Mouse (Mus musculus) activated CD4-positive, CD25-positive, alpha-beta regulatory T cell, adult 4 months (primary cell): ENCODE results near the gene Gm47969. TPM values are rescaled to one million over a fixed set of nuclear protein-coding genes. Genes with fewer than 3 reads are reported as not detected.
"Not testable (repeated sequence)": the region's sequence is repeated elsewhere in the genome, so short reads cannot be mapped to it uniquely, and the experiment has no call there.

Experiments used
- ATAC-seq: one replicate; pipeline ENCODE4 v1.8.0; 2017
- polyA plus RNA-seq, 2 experiments: library from polyadenylated mRNA; unstranded; fragments of 100-300 nt; shearing (Covaris generic); gene quantifications; one replicate each; pipeline ENCODE4 v1.2.1; 2017

The Gm47969 gene
- polyA plus RNA-seq: not detected

DNA sequence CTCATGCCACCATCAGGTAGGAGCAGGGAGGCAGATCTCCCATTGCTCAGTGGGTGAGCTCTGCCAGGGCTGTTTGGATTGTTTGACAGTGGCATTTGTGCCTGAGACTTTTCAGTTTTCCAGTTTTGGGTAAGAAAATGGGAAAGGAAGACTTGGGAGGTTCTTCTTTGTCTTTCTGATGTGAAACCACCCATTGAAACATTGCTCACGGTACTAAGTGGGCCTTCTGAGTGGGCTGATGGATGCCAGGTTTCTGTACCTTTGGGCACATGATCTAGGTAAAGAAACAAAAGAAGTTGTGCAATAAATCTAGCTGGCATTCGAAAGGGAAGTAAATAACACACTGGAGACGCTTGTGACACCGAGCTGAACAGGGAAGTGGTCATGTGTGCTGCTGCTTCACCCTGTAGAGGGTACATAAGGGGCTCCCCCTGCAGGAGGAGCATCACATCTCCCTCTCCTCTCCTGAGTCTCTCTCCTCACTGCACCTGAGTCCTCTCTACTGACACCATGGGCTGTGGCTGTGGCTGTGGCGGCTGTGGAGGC, at the start of gene Gm47969:
Gene Gm47969, plus strand, starts transcription at position 51 of the 546 bp plus-strand sequence.
- ATAC-seq: no peak

DNA sequence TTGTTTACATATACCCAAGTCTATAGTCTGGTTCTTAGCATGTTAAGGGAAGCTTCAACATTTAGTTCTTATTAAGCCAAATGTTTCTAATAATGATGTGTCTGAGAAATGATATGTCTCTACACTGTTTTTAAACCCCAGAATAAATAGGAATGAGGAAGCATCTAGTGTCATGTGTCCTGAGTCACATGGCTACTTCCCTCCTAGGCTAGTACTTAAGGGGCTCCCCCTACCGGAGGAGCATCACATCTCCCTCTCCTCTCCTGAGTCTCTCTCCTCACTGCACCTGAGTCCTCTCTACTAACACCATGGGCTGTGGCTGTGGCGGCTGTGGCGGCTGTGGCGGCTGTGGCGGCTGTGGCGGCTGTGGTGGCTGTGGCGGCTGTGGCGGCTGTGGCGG, 44.4 kb upstream of the Gm47969 start, which contains the start of gene Gm47959:
Gene Gm47959, plus strand, starts transcription at position 243 of the 400 bp plus-strand sequence.
- not testable (repeated sequence) for ATAC-seq

DNA sequence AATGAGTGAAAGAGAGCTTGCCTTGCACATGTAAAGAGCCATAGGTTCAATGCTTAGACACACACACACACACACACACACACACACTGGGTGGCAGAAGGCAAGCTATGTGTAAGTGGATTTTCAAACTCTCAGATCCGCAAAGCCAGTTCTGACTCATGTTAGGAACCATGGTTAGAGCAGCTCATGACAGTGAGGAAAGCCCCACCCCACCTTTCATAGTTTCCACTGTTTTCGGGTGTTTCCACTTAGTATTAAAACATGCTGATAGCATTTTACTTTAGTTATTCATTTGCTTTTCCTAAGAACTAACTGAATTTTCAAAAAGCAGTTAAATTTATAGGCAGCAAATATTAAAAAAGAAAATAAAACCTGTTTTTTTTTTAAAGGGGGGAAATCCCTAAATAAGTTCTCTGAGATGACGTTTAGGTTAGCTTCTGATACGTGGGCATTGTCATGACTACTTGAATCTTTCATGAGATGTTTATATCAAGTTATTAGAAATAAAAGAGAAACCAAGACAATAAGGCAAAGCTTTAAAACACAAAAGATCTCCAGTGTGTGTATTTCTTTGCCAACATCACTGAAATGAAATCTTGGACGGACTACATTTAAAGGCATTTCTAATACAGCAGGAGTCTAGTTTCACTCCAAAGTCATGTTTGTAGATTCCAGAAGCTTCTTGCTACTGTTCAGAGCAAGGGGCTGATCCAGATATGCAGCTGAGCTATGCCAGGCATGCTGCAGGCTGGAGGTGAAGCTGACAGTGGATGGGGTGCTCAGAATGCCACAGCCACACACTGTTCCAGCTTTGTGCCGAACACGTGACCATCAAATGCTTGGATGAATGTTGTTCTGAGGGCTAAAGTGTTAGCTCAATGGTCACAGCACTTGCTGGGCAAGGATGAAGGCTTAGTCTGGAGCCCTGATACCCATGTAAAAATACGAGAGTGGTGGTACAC, 38.2 kb upstream of the Gm47969 start:
- ATAC-seq: peak; percentile 93

DNA sequence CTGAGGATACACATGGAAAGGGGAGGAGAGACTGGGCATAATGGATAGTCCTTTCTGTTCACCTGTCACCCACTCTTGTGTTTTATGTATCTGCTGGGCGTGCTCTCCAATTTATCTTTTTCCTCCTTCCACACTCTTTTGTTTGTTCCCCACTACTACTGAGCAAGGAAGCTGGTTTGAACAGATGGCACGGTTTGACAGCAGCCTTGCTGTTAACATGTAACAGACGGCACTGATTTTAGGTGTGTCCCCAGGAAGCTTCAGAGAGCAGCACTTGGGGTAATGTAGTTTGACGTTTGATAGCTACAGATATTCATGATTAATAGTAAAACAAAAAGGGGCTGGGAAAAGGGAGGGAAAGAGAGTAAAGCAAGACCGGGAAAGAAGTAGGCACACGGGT, 37.3 kb upstream of the Gm47969 start:
- ATAC-seq: no peak

DNA sequence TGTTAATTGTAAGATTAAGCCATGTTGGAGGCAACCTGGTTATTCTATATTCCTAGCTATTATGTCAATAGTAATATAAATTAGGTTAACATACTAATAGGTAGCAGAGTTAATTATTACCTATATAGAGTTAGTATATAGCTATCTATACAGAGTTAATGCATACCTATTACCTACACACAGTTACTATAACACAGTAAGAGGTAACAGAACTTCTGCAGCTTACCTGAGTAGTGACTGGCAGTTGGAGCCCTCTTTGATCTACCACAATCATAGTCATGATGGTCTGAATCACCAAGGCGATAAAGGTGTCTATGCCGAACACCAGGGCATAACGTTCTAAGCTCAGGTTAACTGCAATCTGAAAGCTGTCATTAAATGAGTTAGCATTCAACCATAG, 30.3 kb upstream of the Gm47969 start:
- no peak for ATAC-seq

DNA sequence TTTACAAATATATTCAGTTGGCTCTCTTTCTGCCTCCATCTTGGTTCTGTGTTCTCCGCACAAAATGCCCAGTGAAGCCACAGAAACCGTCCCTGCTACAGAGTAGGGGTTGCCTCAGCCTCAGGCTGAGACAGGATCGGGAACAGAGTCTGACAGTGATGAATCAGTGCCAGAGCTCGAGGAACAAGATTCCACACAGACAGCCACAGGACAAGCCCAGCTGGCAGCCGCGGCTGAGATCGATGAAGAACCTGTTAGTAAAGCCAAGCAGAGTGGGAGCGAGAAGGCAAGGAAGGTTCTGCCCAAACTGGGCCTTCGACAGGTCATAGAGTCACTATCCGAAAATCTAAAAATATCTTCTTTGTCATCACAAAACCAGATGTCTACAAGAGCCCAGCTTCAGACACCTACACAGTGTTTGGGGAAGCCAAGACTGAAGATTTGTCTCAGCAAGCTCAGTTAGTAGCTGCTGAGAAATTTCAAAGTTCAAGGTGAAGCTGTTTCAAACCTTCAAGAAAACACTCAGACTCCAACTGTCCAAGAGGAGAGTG, 29.3 kb upstream of the Gm47969 start:
- no peak for ATAC-seq

DNA sequence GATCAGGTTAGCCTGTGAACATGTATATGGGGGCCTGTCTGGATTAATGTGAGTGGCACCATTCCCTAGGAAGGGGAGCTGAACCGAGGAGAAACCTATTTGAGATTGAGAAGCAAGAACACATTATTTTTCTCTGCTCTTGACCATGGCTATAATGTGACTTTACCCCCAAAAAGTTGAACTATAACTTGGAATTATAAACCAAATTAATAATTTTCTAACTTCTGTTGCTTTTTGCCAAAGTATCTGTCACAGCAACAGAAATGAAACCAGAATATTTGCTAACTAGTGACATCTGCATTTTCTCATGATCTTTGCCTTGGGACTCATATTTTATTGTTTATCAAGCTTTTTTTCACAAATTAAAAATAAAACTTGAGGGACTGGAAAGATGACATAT, 28.2 kb upstream of the Gm47969 start:
- no peak for ATAC-seq

DNA sequence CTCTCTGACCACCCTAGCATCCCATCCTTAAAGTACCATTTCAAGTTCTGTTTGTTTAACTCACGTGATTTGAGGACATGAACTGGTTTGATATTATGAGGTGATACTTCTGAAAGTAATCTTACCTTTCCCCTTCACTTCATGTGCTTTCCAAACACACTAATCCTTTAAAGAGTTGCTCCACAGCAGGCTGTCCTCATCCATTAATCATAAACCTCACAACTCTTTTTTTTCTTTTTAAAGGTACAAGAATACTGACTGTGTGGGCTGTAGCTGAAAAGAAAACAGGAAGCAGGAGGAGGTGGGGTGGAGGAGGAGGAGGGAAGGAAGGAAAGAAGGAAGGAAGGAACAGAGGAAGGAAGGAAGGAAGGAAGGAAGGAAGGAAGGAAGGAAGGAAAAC, 12.8 kb upstream of the Gm47969 start:
- ATAC-seq: no peak

DNA sequence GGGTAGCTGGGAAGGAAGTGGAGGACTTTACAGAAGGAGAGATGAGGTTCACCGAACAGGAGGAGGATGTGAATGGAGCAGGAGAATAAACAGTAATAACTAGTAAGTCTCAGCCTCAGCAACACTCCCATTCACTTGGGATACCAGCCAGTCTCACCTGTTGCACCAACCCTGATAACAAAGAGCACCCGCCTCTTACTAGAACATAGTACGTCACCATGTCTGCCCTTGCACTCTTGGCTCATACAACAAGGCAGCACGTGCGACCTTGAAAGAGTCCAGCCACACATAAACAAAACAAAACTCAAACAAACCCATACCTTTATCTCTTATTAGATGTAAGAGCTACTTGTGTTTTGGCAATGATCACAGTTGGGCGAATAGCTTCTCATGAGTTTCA, 12.2 kb upstream of the Gm47969 start:
- ATAC-seq: no peak

DNA sequence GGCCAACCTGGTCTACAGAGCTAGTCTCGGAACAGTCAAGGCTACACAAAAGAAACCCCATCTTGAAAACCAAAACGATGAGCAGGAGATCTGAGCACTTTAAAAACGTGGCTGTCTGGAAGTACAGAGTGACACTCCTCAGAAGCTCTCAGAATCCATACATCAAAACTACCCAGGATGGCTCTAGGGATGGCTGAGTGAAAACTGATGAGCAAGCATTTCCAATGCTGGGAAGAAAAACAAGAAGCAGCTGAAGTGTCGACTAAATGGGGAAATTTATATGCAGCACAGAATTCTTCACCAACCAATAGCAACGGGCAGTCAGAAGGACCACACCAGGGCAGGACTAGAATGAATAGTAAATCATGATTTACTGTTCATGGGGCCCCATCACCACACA, 10.2 kb upstream of the Gm47969 start:
- ATAC-seq: no peak

DNA sequence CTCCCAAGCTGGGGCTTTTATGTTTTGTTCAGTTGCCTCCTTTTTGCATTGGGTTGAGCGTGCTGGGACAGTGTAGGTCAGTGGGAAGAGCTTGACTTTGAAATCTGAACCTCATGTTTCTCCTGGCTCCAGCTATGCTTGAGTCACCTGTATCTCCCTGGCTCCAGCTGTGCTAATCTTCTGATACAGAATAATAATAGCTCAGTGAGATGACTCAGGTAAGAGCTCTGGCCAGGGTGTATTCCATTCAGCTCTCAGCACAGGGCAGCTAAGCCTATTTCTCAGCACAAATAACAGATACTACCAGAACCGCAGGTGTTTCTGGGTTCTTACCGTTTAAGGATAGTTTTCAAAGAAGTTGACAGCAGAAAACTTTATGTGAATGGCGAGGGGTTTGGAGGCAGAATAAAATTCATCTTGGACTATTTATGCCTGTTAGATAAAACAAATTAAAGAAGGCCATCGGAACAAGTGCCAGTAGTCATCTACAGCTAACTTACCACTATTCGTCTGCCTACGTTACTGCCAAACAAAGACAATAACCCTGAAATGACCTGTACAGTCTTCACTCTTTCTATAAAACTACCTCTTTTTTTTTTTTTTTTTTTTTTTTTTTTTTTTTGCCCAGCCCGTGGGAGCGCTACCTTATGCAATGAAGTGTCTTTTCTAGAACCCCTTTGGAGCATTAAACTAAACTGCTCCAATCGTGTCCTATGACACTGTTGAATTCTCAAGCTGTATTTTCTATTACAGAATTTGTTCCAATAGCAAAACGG, 7.7 kb upstream of the Gm47969 start:
- no peak for ATAC-seq

DNA sequence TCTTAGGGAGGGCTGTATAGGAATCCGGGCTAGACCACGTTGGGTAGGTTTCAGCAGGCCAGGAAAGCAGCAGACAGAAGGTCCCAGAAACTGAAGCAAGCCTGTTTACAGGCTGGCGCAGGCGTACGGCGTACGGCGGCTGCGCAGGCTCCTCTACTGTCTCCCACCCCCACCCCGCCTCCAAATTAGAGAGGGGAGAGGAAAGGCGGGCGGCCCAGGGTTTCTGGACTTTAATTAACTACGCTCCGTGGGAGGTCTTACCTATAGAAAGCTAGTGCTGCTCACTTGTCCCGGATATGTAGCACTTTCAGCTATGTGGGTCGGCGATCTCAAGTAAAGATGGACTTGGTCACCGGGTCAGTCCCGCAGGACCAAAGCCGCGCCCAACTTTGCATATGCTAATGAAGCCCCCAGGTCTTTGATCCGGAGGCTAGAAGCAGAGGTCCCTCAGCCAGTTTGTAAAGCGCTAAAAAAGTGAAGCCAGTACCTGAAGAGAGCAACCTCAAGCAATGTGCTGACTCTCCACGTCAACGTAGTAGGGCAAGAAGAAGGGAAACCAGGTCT, 6.5 kb upstream of the Gm47969 start, which contains the start of gene Slc19a3:
Gene Slc19a3, minus strand, starts transcription at position 340 of the 564 bp plus-strand sequence.
- no peak for ATAC-seq

DNA sequence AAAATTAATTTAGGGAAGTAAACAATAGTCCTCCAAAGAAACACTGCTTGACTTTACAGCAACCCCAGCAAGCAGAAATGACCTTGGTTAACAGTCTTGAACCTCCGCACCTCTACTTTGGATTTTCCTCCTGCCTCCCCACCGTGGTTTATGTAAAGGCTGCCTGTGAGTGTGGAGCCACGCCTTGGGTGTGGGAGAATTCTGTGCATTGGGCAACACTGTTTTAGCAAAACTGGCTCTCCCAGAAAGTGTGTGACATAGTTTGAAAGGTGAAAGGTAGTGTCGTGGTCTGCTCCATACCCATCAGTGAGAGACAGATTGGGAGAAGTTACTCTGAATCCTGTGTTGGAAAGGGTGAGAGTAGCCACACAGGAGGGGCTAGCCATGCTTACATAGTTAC, 5.7 kb upstream of the Gm47969 start:
- ATAC-seq: no peak

DNA sequence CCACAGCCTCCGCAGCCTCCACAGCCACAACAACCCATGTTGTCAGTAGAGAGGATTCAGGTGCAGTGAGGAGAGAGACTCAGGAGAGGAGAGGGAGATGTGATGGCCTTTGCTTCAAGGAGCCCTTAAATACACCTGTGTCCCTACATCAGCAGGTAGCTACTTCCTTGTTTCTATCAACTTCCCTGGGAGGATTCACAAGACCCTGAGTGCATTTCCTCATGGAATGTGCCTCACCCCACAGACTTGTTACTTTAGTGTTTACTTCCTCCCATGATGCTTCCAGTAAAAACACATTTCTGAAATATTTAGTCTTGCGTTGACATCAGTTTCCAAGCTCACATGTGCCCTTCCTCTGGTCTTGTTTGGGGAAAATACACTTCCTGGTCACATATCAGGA, 2.4 kb upstream of the Gm47969 start, which contains the start of gene Krtap28-10:
Gene Krtap28-10, minus strand, starts transcription at position 101 of the 400 bp plus-strand sequence.
- ATAC-seq: no peak

DNA sequence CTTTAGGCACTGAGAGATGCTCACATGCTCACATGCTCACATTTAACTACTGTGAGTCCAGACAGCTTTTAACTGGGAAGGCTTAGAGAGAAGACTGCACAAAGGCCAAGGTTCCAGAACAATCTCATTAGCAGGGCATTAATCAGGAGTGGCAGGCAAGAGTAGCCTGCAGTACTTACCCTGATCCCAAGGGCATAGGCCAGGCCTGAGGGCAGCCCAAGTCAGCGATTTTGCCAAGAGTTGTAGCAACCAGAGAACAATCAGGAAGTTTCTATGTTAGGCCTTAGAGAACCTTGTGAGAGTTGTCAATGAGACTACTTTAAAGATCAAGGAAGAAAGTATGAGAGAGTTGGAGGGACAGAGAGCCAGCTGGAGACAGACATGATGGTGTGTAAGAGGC, 13.7 kb downstream of the Gm47969 start:
- ATAC-seq: no peak

DNA sequence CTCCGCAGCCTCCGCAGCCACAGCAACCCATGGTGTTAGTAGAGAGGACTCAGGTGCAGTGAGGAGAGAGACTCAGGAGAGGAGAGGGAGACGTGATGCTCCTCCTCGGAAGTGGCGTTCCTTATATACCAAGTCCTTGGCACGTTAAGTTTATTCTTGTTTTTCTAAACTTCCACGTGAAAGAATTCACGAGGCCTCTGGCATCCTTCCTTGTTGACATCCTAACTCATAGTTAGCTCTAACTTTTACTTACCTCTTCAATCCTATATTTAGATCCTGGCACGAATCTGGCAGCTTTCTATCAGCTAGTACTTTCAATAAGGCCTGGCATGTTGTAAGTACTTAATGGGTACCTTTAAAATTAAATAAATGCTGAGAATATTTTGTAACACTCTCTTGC, 14.5 kb downstream of the Gm47969 start, which contains the start of gene A030005K14Rik:
Gene A030005K14Rik, minus strand, starts transcription at position 101 of the 400 bp plus-strand sequence.
- no peak for ATAC-seq

DNA sequence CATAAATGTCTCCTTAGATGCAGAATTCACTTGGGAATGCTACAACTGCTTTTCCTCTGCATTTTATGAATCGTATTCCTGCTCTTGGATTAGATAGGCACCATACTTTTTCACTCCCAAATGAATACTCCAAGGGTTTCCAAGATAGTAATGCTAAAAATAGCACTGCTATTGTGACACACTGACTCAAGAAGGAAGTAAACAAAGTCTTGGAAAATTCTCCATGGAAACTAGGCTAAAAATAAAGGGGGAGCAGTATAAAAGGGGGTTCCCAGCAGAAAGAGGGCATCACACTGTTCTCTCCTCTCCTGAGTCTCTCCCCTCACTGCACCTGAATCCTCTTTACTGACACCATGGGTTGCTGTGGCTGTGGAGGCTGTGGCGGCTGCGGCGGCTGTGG, 15.9 kb downstream of the Gm47969 start, which contains the start of gene Krtap28-13:
Gene Krtap28-13, plus strand, starts transcription at position 288 of the 400 bp plus-strand sequence.
- ATAC-seq: no peak

DNA sequence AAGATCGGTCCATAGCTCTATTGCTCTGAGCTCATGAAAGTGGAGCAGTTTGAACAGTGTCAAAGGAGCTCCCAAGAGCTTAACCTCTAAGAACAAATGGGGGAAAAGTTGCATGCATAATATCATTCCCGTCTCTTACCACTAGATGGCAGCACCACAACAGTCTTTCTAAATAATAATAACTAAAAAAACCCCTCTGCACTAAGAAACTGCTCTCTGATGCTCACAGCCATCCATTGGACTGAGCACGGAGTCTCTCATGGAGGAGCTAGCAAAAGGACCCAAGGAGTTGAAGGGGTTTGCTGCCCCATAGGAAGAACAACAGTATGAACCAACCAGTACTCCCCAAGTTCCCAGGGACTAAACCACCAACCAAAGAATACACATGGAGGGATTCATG, 20.1 kb downstream of the Gm47969 start:
- no peak for ATAC-seq

DNA sequence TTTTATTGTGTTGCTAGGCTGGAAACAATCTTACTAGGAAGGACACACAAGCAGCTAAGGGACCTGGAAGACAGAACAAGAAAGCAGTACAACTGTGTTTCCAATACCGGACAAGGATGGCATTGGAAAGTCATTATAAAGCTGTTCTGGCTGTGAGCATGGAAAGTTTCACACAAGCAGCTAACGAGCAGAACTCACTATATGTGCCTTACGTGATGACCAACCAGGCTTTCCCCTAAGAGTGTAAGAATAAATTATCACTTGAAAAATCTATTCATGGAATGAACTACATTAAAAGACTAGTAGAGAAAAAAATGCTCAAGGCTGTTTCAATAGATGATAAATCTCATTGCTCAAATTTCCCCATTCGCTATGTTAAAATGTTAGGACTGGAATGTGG, 21.8 kb downstream of the Gm47969 start:
- ATAC-seq: no peak

DNA sequence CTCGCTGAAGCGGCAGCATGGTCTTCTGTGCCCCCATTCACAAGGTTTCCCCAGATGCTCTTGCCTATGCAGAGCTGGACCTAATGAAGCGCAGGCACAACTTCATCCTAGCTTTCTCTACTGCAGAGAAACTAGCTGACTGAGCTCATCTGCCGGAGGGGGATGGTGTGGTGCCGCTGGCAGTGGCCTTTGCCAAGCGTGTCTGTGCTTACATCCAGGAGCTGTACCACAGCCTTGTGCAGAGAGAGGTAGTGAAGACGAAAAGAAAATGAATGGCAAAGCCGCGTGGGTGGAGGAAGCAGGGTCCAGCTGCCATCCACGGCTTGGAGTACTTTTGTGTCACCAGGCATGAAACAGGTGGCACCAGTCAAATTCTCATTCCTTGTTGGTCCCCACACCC, 22.5 kb downstream of the Gm47969 start:
- ATAC-seq: no peak

DNA sequence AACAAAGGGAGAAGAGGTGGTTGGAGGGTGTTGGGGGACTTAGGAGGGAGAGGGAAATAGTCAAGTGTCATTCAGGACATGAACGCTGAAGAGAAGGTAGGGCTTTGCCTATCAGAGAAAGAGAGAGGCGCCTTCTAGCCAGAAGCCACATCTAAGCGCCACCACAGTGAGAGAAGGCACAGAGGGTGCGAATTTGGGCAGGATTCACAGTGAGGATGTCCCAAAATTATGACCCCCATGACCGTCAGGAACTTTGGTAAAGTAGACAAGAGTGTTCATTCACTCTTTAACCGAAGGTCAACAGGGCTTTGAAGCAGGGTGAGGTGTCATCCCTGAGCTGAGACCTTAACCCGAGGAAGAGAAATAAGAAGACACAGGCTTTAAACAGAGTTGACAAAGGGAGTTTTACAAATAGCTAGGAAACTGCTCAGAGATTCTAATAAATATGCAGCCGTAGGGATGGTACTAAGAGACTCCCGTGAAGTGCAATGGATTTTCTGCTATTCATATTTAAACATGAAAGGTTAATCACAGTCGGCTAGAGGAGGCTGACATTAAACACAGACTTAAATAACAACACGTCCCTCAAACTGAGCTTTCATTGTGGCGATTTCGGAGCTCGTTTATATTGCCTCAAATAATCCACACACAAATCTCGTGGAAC, 30.9 kb downstream of the Gm47969 start:
- no peak for ATAC-seq
